Mouse (Mus musculus): ENCODE data around the gene Insl3.

The Insl3 gene

GRCm38 (mm10) chr8:71689028-71689427 is at the start of gene Insl3:
Insl3 (plus strand) TSS chr8:71689214.
- no peak for DNase-seq (ENCODE audit: low read depth)

DNA sequence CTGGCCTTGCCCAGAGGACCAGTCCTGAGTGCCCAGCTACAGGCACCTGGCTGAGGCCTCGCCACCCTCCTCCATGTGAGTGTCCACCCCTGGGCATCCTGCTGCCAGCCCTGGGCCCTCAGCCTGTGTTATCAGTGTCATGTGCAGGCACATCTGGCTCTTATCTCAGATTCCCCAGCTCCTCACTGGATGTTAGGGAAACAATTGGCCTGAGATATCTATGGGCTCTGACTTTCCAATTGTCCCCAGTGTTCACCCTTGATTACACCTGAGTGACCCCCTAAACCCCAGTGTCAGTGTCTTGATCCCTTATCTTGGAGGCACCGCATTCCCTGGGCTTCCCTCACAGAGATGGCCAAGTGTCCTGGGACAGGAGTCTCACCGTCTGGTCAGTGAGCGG is 49.7 kb upstream of the Insl3 start:
- no peak for DNase-seq (ENCODE audit: low read depth)

GRCm38 (mm10) chr8:71645510-71645909 is 43.5 kb upstream of the Insl3 start:
- no peak for DNase-seq (ENCODE audit: low read depth)

DNA sequence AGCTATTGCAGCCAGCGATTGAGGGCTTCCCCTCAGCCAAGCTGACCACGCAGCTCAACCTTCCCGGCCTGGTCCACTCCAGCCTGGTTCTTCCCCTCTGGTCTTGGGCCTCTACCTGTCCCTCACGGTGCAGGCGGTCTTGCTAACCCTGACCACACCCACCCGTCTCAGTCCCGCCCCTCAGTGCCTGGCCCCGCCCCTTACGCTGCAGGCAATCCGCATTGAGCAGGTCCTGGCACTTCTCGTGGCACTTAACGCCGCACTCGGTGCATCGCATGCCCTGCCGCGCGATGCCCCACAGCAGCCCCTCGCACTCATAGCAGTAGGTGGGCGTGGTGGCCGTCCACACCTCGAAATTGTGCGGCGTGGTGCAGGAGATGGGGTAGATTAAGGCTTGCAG is 34.4 kb upstream of the Insl3 start:
- DNase-seq (ENCODE audit: low read depth), result peak; percentile 41

- DNase-seq (ENCODE audit: low read depth), result no peak
Observed at GRCm38 (mm10) chr8:71657816-71658215, 31.2 kb upstream of the Insl3 start.

GRCm38 (mm10) chr8:71658515-71659049 is 30.4 kb upstream of the Insl3 start:
- no peak for DNase-seq (ENCODE audit: low read depth)

GRCm38 (mm10) chr8:71659751-71660150 is 29.3 kb upstream of the Insl3 start:
- DNase-seq (ENCODE audit: low read depth), result no peak

DNA sequence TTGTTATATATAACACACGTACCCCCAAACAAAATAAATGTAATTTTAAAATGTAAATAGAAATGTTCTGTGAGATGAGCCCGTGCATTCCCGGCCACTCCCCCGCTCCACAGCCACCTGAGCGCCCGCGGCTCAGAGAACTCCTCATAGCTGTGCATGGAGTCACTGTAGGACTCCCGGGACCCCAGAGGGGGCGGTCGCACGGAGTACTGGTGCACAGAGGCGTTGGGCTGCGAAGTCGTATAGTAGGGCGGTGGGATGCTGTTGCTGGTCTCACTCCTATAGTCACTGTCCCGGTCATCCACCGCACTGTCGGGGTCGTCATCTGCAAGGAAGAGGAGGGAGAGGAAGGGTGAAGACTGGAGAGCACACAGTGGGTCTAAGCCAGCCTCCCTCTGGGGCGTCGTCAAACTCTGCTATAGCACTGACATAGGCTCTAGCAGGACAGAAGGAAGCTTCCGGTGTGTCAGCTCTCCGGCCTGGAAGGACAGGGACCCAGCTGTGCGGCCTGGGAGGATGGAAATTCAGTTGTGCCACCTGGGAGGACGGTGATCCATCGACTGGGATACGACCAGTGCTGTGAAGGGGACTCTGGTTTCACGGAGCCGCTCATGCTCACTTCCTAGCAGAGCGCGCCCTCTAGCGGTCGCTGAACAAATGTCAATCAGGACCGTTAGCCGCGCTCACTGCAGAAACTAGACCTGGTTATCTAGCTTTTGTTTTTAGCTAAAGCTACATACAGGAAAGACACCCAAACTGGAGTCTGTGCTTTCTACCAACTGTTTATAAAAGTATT is 28.5 kb upstream of the Insl3 start:
- DNase-seq (ENCODE audit: low read depth), result peak; percentile 84

GRCm38 (mm10) chr8:71665331-71666130 is 23.5 kb upstream of the Insl3 start:
- DNase-seq (ENCODE audit: low read depth), result peak; percentile 50

DNA sequence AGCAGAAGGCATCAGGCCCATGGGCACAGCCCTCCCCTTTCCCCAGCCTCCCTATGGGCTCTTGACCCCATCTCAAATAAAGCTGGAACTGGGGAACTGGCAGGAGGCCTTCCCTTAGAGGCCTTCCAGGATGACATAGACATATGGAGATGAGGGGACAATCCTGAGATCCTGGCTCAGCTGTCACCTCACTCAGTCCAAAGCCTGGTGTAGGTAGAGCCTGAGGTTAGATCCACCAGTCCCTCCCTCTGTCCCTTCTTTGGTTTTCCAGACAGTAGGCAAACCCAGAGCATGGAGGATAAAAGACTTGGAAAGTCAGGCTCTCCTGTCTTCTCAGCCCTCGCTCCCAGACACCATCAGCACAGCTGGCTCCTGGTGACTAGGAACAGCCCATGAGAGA is 22.2 kb upstream of the Insl3 start:
- no peak for DNase-seq (ENCODE audit: low read depth)

DNA sequence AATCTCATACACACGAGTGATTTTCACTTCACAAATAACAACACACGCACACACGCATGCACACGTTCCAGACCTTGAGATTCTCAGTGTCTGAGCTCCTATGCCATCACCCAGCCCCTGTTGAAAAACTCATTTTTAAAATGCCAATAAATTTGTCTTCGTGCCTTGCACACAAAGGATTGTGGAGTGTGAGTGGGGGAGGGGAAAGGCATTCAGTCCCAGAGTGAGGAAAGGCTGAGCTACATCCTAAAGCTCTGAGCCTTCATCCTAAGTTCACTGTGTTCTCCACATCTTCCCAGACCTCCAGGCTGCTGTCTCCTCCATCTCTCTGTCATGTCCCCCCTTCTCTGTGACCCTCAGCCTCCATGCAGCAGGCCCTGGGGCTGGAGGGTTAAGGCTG is 21.8 kb upstream of the Insl3 start:
- DNase-seq (ENCODE audit: low read depth), result no peak

- no peak for DNase-seq (ENCODE audit: low read depth)
Observed at GRCm38 (mm10) chr8:71668220-71668975, 20.6 kb upstream of the Insl3 start.

DNA sequence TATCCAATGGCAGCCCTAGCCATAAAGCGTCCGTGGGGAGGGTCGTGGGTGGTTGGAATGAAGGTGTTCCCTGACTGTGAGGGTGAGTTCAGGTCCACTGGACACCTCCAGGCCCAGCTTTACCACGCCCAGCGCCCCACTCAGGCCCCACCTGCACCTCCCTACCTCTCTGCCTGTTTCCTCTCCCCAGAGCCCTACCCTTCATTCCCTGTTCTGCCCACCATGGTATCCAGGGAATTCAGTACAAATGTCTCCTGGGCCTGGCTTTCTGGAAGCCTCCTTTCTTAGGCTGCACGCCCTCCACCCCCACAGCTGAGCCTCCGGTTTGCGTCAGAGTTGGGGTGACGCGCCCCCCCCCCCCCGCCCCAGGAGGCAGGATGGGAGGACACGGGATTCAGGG is 18.8 kb upstream of the Insl3 start:
- DNase-seq (ENCODE audit: low read depth), result no peak

GRCm38 (mm10) chr8:71670621-71671548 is 18.1 kb upstream of the Insl3 start:
- no peak for DNase-seq (ENCODE audit: low read depth)

GRCm38 (mm10) chr8:71671549-71671965 is 17.5 kb upstream of the Insl3 start, which contains the start of gene Unc13a:
Unc13a (minus strand) TSS chr8:71671757.
- peak; percentile 73 for DNase-seq (ENCODE audit: low read depth)

DNA sequence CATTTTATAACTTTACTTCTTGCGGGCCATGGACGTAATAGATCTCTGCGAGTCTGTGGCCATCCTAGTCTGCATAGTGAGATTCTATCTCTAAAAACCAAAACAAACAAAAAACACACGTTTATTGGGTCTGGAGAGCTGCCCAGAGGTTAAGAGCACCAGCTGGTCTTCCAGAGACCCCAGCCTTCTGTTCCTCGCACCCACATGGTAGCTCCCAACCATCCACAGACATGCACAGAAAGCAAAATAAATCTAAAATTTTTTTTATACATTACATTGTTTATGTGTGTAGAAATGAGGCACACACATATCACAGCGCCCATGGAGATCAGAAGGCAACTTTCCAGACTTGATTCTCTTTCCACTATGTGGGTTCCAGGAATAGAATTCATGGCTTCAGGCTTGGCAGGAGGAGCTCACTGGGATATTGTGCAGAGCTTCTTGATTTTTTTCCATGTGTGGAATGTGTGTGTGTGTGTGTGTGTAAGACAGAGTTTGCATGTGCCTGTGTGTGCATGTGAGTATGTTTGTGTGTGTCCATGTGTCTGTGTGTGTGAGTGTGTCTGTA is 16.8 kb upstream of the Insl3 start:
- no peak for DNase-seq (ENCODE audit: low read depth)

GRCm38 (mm10) chr8:71674071-71674470 is 14.9 kb upstream of the Insl3 start:
- no peak for DNase-seq (ENCODE audit: low read depth)

- no peak for DNase-seq (ENCODE audit: low read depth)
Observed at GRCm38 (mm10) chr8:71675456-71676019, 13.5 kb upstream of the Insl3 start.

DNA sequence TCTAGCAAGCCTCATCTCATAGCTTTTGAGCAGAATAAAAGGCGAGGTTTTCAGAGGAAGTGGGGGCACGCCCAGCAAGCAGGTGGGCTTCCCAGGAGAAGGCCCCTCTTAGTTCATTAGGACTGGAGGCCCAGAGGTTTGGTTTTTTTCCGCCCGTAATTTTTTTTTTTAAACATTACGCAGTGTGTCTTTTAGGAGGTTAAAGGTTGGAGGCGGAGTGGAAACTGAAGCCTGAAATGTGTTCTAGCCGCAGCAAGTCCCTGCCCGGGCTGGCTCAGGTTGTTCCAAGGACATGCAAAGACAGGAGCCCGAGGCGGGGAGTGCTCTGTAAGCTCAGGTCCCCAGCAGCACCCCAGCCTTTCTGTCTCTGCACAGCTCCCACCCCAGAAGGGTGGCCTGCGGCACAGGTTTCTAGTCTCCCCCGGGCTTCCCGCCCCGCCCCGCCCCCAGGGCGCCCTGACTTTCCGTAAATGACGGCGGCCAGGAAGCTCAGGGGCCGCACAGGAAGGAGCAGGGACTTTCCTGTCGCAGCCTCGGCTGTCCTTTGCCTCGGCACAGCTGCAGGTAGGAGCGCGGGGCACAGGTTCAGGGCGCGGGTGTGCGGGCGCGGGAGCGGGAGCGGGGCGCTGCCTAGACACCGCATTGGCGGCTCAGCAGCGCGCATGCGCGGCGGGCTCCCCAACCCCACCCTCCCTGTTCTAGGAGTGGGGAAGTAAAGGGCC is 12.8 kb upstream of the Insl3 start, which contains the start of gene Jak3:
TSS of gene Jak3 (plus strand) at position 277 of the 722 bp plus-strand sequence.
- DNase-seq (ENCODE audit: low read depth), result peak; percentile 49

DNA sequence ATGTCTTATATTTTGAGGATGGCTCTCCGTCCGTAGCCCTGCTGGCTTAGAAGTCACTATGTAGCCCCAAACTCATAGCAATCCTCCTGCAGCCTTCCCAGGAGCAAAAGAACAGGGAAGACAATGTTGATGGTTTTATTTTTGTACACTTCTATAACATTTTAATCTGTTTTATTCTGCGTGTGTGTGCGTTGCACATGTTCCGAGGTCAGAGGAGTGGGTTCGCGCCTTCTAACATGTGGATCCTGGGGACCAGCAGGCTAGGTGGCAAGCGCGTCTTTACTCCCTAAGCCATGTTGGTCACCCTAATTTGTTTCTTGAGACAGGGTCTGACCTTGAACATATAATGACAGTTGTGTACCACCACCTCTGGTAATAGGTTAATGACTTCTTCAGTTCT is 12.2 kb upstream of the Insl3 start:
- no peak for DNase-seq (ENCODE audit: low read depth)

All from c-Kit-positive CD71-positive TER-119-negative erythroid progenitor cells, embryonic 14.5 days (primary cell).